Mouse (Mus musculus) hindbrain, embryonic 15.5 days (tissue): ENCODE data around the gene Dcpp3. TPM values are rescaled to one million over a fixed set of nuclear protein-coding genes. Genes with fewer than 3 reads are reported as not detected.
"Not testable (repeated sequence)": the region's sequence is repeated elsewhere in the genome, so short reads cannot be mapped to it uniquely, and the experiment has no call there.

Source experiments
- ATAC-seq: fragments of 200-750 bp; cut with Nextera tagmentation; 2 replicates; pipeline ENCODE4 v1.8.0; 2017; ENCODE audit warnings: low read depth, moderate number of reproducible peaks, moderate TSS enrichment; ENCODE audit not compliant: low FRiP score
- H3K27ac ChIP-seq: fragments of 300-500 bp; sonication (generic); replicated peaks from 2 replicates; pipeline ENCODE4 v1.5.1; 2015; ENCODE audit warnings: mild to moderate bottlenecking, inconsistent platforms
- H3K27me3 ChIP-seq: fragments of 300-500 bp; sonication (generic); 2 replicates; pipeline ENCODE4 v1.6.1; 2015; ENCODE audit warnings: control low read depth, inconsistent platforms
- H3K36me3 ChIP-seq: fragments of 300-500 bp; sonication (generic); 2 replicates; pipeline ENCODE4 v1.6.1; 2015; ENCODE audit warnings: control low read depth, inconsistent platforms
- H3K4me1 ChIP-seq: fragments of 300-500 bp; sonication (generic); replicated peaks from 2 replicates; pipeline ENCODE4 v1.6.1; 2015; ENCODE audit warnings: control low read depth, inconsistent platforms
- H3K4me2 ChIP-seq: fragments of 300-500 bp; sonication (generic); 2 replicates; pipeline ENCODE4 v1.6.1; 2015; ENCODE audit warnings: moderate library complexity, mild to moderate bottlenecking, inconsistent platforms
- H3K4me3 ChIP-seq: fragments of 300-500 bp; sonication (generic); 2 replicates; pipeline ENCODE4 v1.5.1; 2015; ENCODE audit warnings: mild to moderate bottlenecking, inconsistent platforms
- H3K9ac ChIP-seq: fragments of 300-500 bp; sonication (generic); 2 replicates; pipeline ENCODE4 v1.6.1; 2015; ENCODE audit warnings: inconsistent platforms
- H3K9me3 ChIP-seq: fragments of 300-500 bp; sonication (generic); 2 replicates; pipeline ENCODE4 v1.6.1; 2016; ENCODE audit warnings: control low read depth, inconsistent platforms
- WGBS: fragments of 180-500 bp; shearing (Covaris S2); methylation state at CpG from one replicate; pipeline ENCODE4 v1.1.7; 2015; 5-methylcytosine and 5-hydroxymethylcytosine counted together
- polyA plus RNA-seq: library from polyadenylated mRNA; unstranded; fragments of >200 nt; fragmentation: Nextera tagmentation; extraction: Ambion mirVana; gene quantifications from 2 replicates; pipeline ENCODE4 v1.2.1, GENCODE M21; 2015

The Dcpp3 gene
- polyA plus RNA-seq = not detected in 2 replicates

DNA sequence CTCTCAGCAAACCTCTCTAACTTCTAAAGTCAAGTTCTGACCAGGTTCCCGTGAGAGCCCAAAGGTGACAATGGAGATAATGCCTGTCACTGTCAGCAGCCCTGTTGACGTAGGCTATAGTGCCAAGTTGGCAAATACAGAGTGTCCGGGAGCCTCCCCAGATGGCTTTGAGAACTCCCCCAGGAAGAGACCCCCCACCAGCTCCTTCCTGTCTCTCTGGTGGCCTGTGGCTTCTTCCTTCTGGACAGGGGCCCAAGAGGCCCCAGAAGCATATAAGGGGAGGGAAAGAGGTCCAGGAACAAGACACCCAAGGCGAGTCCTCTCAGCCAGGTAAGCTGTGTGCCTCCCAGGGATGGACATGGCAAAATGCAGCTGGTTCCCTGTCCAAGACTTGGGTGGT lies at the start of gene Dcpp3:
Gene Dcpp3, plus strand, starts transcription at position 301 of the 400 bp plus-strand sequence.
- not testable (repeated sequence) for H3K4me2 ChIP-seq, ATAC-seq, H3K9me3 ChIP-seq, H3K36me3 ChIP-seq, H3K27ac ChIP-seq, H3K27me3 ChIP-seq, H3K4me1 ChIP-seq, H3K4me3 ChIP-seq, H3K9ac ChIP-seq
- 68% methylated on average over 4 of the region's 4 CpGs for WGBS

DNA sequence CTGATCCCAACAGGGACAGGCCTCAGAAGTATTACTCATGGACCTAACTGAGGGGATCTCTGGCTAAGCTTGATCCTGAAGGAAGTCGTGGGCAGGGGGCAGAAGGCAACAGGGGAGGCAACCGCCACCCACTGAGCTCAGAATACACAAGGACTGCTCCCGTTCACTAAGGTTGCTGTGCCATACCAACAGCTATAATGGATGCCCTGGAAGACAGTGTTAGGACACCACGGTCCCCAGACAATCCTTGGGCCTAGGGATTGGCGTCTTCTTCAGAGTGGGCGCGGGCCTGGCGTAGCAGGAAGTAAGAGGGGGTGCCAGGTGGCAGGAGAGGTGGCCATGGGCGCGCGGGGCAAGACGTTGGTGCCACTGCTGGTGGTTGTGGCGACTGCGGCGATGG lies 49.5 kb upstream of the Dcpp3 start, which contains the start of gene Prss21:
Gene Prss21, plus strand, starts transcription at position 301 of the 400 bp plus-strand sequence.
- 91% methylated on average over 15 of the region's 15 CpGs for WGBS
- no peaks in the 10 kb centered on the region for H3K27me3 ChIP-seq
- no peaks in the 10 kb centered on the region for H3K9me3 ChIP-seq
- H3K4me3 ChIP-seq = no peak within 1 kb of the TSS
- ATAC-seq = no peak
- H3K4me2 ChIP-seq = no peak within 1 kb of the TSS
- no peak within 1 kb of the TSS for H3K9ac ChIP-seq
- H3K27ac ChIP-seq = no peak within 1 kb of the TSS
- no peaks in the 10 kb centered on the region for H3K4me1 ChIP-seq
- no peaks in the 10 kb centered on the region for H3K36me3 ChIP-seq

DNA sequence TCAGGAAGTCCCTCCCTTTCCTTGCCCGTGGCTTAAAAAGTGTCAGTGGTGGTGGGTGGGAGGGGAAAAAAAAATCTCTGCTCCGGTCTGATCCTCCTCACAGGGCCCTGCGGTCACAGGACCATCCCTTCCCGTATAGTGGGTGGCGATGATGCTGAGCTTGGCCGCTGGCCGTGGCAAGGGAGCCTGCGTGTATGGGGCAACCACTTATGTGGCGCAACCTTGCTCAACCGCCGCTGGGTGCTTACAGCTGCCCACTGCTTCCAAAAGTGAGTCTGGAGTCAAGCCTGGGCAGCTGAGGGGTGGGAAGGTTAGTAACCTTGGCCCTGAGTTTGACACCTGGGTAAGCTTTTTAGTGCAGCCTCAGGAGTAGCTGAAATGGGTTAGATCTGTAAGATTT lies 48.7 kb upstream of the Dcpp3 start:
- no peak overlapping the region for H3K9ac ChIP-seq
- H3K27ac ChIP-seq = no peak overlapping the region
- no peaks in the 10 kb centered on the region for H3K27me3 ChIP-seq
- 90% methylated on average over 11 of the region's 11 CpGs for WGBS
- no peaks in the 10 kb centered on the region for H3K4me1 ChIP-seq
- no peaks in the 10 kb centered on the region for H3K9me3 ChIP-seq
- H3K4me3 ChIP-seq = no peak overlapping the region
- no peak overlapping the region for H3K4me2 ChIP-seq
- no peaks in the 10 kb centered on the region for H3K36me3 ChIP-seq
- ATAC-seq = no peak

DNA sequence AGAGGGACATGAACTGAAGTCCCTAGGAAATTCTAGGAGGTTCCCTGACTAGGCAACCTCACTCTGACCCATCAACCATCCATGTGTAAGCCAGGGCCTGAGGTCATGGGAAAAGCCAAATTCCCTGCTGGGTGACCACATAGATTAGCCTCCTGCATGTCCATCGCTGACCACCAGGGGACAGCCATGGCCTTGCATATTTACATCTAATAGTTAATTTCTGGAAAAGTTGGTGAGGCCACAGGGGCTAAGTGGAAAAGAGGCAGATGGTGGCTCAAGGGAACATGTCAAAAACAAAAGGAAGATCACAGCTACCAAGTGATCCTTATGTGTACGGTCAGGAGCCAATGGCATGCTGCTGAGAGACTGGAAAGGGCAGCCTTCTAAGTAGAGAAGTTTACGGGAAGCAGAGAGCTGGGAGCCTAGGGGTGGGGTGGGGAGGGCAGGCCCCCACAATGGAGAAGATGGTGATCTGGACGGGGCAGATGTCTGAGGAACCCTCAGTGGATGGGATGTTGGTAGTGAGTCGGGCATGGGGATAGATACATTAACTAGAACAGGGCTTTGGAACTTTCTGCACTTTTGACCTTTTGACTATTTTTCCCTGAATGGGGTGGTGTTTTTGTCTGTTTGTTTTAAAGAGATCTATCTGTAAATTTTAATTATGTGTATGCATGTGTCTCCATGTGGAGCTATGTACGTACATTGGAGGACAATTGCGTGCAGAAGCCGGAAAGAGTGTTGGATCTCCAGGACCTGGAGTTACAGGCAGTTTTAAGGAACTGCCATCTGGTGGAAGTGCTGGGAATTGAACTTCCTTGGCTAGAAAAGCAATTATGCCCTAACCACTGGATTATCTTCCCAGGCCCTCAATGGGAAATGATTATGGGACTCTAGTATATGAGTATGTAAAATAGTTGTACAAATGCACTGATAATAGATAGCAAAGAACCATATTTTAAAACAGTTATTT lies 43.1 kb upstream of the Dcpp3 start:
- no peak overlapping the region for H3K4me3 ChIP-seq
- no peak overlapping the region for H3K9ac ChIP-seq
- H3K27ac ChIP-seq = no peak overlapping the region
- H3K36me3 ChIP-seq = no peaks in the 10 kb centered on the region
- no peak overlapping the region for H3K4me2 ChIP-seq
- H3K9me3 ChIP-seq = no peaks in the 10 kb centered on the region
- WGBS = 48% methylated on average over 8 of the region's 8 CpGs
- H3K27me3 ChIP-seq = no peaks in the 10 kb centered on the region
- ATAC-seq = no peak
- H3K4me1 ChIP-seq = no peaks in the 10 kb centered on the region

DNA sequence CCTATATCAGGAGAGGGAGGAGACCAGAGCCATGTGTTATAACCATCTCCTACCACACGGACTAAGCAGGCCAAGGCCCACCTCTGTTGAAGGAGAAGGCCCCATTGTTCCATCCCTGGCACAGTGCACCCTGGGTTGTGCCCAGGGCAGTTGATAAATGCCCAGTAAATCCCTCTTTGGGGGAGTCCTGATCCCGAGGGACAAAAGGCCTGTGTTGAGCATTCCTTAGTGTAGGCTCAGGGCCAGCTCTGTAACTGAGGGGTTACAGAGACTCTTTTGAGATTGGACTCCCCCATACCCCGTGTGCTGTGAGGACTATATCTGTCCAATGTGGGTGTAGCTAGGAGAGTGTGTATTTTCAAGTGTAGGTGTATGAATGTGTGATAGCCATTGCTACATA lies 40.5 kb upstream of the Dcpp3 start:
- Histone ChIP-seq H3K27me3 (no peaks in the 10 kb centered on the region), H3K4me2 (no peak overlapping the region), H3K9ac (no peak overlapping the region), H3K36me3 (no peaks in the 10 kb centered on the region), H3K4me3 (no peak overlapping the region), H3K27ac (0 out of 2 replicates have a peak overlapping the region, but pooled peaks have one; percentile 4), H3K4me1 (no peaks in the 10 kb centered on the region), H3K9me3 (no peaks in the 10 kb centered on the region)
- WGBS = 41% methylated on average over 3 of the region's 3 CpGs
- ATAC-seq = peak; percentile 90

DNA sequence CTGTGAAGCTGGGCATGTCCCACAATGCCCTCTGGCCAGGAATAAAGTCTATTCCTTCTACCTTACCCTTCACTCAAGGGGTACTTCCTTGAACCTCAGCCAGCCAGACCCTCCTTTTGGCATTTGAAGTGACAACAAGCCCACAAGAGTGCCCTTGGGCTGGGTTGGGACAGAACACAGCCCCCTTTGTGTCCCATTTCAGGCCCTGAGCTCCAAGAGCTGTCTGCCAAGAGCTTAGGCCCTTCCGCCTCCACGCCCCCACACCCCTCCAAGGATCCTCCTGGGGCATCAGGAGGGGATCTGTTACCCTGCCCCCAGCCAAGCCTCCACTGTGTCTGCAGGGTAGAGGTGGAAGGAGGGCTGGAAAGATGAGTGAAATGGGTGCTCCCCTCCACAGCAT lies 40.1 kb upstream of the Dcpp3 start:
- ATAC-seq = peak; percentile 73
- 77% methylated on average over 2 of the region's 2 CpGs for WGBS
- no peak overlapping the region for H3K4me2 ChIP-seq
- H3K4me3 ChIP-seq = no peak overlapping the region
- no peaks in the 10 kb centered on the region for H3K9me3 ChIP-seq
- no peak overlapping the region for H3K9ac ChIP-seq
- no peak overlapping the region for H3K27ac ChIP-seq
- no peaks in the 10 kb centered on the region for H3K27me3 ChIP-seq
- H3K4me1 ChIP-seq = no peaks in the 10 kb centered on the region
- H3K36me3 ChIP-seq = no peaks in the 10 kb centered on the region

DNA sequence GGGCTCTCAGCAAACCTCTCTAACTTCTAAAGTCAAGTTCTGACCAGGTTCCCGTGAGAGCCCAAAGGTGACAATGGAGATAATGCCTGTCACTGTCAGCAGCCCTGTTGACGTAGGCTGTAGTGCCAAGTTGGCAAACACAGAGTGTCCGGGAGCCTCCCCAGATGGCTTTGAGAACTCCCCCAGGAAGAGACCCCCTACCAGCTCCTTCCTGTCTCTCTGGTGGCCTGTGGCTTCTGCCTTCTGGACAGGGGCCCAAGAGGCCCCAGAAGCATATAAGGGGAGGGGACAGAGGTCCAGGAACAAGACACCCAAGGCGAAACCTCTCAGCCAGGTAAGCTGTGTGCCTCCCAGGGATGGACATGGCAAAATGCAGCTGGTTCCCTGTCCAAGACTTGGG lies 36.7 kb upstream of the Dcpp3 start, which contains the start of the genes Dcpp1 and Dcpp2:
Gene Dcpp1, plus strand, starts transcription at position 301 of the 400 bp plus-strand sequence.
Gene Dcpp2, plus strand, starts transcription at position 305 of the 400 bp plus-strand sequence.
- 75% methylated on average over 4 of the region's 4 CpGs for WGBS
- H3K4me3 ChIP-seq, ATAC-seq, H3K9ac ChIP-seq, H3K27ac ChIP-seq, H3K9me3 ChIP-seq, H3K36me3 ChIP-seq, H3K4me1 ChIP-seq, H3K4me2 ChIP-seq, H3K27me3 ChIP-seq: not testable (repeated sequence)

DNA sequence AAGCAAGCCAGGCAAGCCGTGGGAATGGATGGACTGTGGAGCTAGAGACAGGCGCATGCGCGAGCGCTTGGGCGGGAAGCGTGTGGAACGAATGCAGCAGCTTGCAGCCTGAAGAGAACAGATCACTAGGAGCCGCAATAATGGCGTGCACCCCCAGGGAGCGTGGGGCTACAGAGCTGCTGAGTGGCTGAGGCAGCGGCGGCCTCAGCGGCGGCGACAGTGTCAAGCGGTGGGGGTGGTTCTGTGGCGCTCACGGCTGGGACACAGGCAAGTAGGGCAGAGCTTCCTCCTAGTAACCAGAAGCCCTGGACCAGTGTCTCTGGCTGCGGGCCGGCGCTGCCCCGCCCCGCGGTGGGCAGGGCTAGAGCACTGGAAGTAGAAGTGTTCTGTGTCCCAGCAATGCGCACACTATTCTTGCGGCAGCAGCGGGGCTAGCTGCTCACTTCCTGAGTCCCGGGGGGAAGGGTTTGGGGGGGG lies 7.3 kb downstream of the Dcpp3 start:
- WGBS = under 1% methylated on average over 29 of the region's 29 CpGs

DNA sequence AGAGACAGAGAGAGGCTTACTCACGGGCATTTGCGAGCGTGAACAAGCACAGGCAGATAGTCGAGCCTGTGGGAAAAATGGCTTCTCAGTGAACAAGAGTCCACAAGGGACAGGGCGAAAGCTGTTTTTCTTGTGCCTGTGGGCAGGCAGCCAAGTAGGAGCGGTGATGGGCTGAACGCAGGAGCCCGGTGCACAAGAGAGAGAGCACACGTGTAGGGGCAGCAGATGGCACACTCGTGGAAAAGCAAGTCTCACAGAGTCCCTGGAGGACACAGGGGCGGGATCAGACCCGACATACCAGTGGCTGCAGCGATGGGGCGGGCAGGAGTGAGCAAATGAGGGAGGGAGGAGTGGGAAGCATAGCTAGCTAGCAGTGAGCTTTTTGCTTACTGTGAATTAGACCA lies 7.8 kb downstream of the Dcpp3 start:
- Histone ChIP-seq H3K4me2 (peak overlapping the region; percentile 93), H3K4me3 (peak overlapping the region; percentile 74), H3K9me3 (no peaks in the 10 kb centered on the region), H3K36me3 (no peaks in the 10 kb centered on the region), H3K27me3 (no peaks in the 10 kb centered on the region), H3K27ac (peak overlapping the region; percentile 93), H3K4me1 (peaks cover 14% of the 10 kb centered on the region), H3K9ac (peak overlapping the region; percentile 59)
- ATAC-seq = peak; percentile 86
- WGBS = under 1% methylated on average over 14 of the region's 14 CpGs

More for the DNA sequence above, 7.3 kb downstream of the Dcpp3 start:
- Histone ChIP-seq H3K4me2 (peak overlapping the region; percentile 93), H3K27ac (peak overlapping the region; percentile 93), H3K36me3 (no peaks in the 10 kb centered on the region), H3K9me3 (no peaks in the 10 kb centered on the region), H3K27me3 (no peaks in the 10 kb centered on the region), H3K4me1 (peaks cover 14% of the 10 kb centered on the region), H3K4me3 (peak overlapping the region; percentile 74), H3K9ac (peak overlapping the region; percentile 59)
- peak; percentile 98 for ATAC-seq

DNA sequence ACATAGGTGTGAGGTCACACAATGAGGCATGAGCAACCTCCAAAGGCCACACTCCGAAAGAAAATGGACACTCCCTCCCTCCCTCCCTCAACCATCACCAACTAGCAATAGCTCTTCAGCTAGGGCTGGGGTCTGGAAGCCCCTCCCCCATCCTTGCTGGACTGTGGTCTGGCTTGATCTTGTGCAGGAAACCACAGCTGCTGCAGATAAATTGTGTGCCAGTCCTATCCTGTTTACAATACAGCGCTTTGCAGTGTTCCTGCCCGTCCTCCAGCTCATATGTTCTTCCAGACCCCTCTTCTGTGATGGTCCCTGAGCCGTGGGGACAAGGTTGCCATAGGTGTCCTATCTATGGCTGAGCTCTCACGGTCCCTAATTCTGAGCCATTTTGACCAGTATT lies 13.9 kb downstream of the Dcpp3 start:
- Histone ChIP-seq H3K9ac (no peak overlapping the region), H3K27ac (no peak overlapping the region), H3K36me3 (no peaks in the 10 kb centered on the region), H3K9me3 (no peaks in the 10 kb centered on the region), H3K4me3 (no peak overlapping the region), H3K27me3 (no peaks in the 10 kb centered on the region), H3K4me2 (no peak overlapping the region), H3K4me1 (no peaks in the 10 kb centered on the region)
- ATAC-seq = no peak
- WGBS = 86% methylated on average over 5 of the region's 5 CpGs

DNA sequence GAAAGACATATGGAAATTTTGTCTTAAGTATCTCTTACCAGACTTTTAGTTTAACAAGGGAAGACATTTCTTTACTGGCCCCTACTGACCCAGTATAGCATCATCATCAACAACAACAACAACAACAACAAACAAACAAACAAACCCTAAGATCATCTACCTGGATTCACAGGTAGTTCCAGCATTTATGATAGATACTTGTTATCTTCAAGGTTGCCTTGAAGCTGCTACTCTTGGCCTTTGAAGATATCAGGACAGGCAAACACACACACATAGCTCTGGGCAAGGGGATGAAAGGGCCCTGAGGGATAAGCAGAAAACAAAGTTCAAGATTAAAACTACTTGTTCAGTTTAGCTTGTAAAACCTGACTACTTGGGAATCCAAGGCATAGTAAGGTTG lies 24.1 kb downstream of the Dcpp3 start, which contains the start of gene Sbp:
Gene Sbp, plus strand, starts transcription at position 301 of the 400 bp plus-strand sequence.
- Histone ChIP-seq H3K4me2 (no peak within 1 kb of the TSS), H3K4me1 (no peaks in the 10 kb centered on the region), H3K27ac (no peak within 1 kb of the TSS), H3K27me3 (no peaks in the 10 kb centered on the region), H3K9ac (no peak within 1 kb of the TSS), H3K9me3 (no peaks in the 10 kb centered on the region), H3K36me3 (no peaks in the 10 kb centered on the region), H3K4me3 (no peak within 1 kb of the TSS)
- ATAC-seq = no peak

DNA sequence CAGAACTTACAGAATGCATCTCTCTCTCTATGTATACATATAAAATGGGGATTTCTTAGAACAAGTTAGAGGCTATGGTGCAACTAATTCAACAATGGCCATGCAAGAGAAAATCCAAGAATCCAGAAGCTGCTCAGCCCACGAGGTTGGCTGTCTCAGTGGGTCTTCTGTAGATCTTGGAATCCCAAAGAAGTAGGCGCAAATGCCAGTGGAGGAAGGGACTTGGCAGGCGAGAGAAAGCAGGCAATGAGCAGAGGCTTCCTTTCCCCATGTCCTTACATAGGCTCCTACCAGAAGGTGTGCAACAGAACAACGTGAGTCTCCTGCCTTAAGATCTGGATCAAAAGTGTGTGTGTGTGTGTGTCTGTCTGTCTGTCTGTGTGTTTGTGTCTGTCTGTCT lies 30.2 kb downstream of the Dcpp3 start:
- not testable (repeated sequence) for H3K9me3 ChIP-seq, H3K27ac ChIP-seq, H3K4me3 ChIP-seq, H3K4me2 ChIP-seq, H3K4me1 ChIP-seq, H3K9ac ChIP-seq, H3K27me3 ChIP-seq, ATAC-seq, H3K36me3 ChIP-seq
- WGBS = 84% methylated on average over 4 of the region's 4 CpGs
